Mouse (Mus musculus) monocyte, adult 5-6 weeks (primary cell): Measurements from ENCODE around the gene C2cd5. TPM values are rescaled to one million over a fixed set of nuclear protein-coding genes. Genes with fewer than 3 reads are reported as not detected.
A peak's percentile ranks its signal among the peaks of the same experiment; 100 is the strongest.

Experiments
- ATAC-seq: fragments of 153-309, 156-312 bp; replicated peaks from 2 replicates; pipeline ENCODE4 v1.8.0; 2017; ENCODE audit warnings: mild to moderate bottlenecking; ENCODE audit not compliant: low TSS enrichment, insufficient number of reproducible peaks, severe bottlenecking, poor library complexity, low FRiP score
- total RNA-seq: library from RNA; stranded (forward); fragments of 200-1000, 200-491, 200-594 nt; gene quantifications from 3 replicates; pipeline ENCODE4 v1.2.3, GENCODE M21; 2017

Gene C2cd5
- total RNA-seq, 1 experiment from 2014 or later = 31.8 TPM

DNA sequence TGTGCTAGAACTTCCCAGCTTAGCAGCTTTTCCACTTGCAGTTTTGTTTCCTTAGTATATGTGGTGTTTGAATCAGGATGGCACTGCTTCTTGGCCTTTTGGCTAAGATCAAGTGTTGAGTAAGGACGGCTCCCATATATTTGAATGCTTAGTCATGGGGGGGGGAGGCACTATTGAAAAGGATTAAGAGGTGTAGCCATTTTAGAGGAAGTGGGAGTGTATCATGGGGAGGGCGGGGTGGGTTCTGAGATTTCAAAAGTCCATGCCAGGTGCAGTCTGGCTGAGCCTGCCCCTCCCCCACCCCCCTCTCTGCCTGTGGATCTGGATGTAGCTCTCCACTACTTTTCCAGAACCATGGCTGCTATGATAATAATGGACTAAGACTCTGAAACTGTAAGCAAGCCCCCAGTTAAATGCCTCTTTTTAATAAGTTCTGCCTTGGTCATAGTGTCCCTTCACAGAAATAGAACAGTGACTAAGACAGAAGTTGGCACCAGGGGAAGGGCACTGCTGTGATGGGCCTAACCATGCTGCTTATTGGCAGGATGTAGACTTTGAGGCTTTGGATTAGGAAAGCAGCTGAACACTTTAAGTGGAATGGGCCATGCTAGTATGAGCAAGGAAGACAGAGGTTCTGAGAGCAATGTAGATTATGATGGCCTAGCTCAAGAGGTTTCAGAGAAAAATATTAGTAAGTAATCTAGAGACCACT lies 15.5 kb downstream of the C2cd5 start:
- ATAC-seq = no peak

DNA sequence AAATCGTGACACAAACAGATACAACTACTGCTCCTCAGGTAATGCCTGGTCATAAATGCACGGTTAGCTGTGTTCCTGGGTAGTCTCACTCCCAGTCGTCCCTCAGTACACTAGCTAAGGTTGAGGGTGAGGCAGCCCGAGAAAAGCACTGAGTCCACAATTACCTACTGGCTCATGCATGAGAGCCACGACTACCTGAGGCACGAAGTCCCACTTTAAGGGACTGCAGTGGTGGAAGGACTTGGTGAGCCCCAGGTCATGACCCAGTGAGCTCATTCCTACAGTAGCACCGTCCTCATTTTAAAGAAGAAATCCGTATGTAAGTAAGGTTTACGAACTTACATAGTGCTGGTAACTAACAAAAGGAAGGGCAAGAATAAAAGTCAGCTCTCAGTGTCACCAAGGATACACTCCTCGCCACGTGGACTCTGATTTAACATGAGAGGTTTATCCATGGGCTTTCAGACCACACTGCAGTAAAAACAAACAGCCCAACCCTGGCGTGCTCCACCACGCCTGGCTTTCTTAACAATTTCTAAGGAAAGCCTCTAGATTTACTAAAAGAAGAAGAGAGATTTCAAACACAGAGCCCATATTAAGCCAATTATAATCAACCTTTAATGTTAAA lies 18.3 kb downstream of the C2cd5 start:
- ATAC-seq = no peak

- ATAC-seq = no peak
These were observed 19.2 kb downstream of the C2cd5 start for GRCm38 (mm10) chr6:143080774-143081173.

DNA sequence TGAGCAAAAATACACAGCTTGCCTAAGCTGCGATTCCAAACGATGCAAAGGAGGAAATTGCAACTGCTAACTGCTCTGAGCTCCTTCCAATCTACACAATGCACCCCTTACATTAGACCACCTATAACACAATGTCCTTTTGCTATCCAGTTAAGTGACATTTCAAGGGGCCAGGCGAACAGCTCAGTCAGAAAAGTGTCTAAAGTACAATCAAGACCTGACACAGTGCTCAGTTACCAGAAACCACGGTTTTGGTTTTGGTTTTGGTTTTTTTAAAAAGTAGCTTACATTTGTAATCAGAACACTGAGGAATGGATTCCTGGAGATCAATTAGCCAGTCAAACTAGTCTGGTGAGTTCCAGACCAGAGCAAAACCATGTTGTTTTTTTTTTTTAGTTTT lies 20.8 kb downstream of the C2cd5 start:
- ATAC-seq = no peak

GRCm38 (mm10) chr6:143076461-143076860 lies 23.5 kb downstream of the C2cd5 start:
- ATAC-seq = no peak

GRCm38 (mm10) chr6:143073914-143074313 lies 26.0 kb downstream of the C2cd5 start:
- ATAC-seq = no peak

- ATAC-seq = peak; percentile 47; the same call in 1 of the 2 replicates
These were observed 26.5 kb downstream of the C2cd5 start for GRCm38 (mm10) chr6:143073476-143073875.

DNA sequence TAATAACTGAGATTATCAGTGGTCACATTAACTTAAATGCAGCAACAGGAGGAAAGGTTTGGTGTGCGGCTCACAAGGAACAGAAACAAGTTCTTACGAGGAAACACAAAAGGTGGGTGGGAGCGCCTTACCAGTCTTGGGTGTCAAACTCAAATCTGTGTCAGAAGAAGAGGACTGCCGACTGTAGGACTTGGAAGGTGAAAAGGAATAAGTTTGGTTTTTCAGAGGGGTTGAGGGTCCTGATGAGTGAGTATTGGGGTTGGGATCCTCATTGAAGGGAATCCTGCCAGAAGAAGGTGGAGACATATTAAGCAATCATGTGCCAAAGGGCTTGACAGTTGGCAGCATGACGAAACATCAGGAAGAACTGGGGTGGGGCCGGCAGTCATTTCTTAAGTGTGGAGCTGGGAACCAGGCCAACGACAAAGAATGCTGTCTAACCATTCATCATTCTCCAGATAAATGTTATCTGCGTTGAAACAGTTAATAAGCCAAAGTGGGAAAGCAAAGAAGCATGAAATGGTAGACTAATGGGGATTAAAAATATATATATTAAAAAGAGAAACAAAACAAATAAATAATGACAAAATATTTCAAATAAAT lies 27.4 kb downstream of the C2cd5 start:
- ATAC-seq = no peak

DNA sequence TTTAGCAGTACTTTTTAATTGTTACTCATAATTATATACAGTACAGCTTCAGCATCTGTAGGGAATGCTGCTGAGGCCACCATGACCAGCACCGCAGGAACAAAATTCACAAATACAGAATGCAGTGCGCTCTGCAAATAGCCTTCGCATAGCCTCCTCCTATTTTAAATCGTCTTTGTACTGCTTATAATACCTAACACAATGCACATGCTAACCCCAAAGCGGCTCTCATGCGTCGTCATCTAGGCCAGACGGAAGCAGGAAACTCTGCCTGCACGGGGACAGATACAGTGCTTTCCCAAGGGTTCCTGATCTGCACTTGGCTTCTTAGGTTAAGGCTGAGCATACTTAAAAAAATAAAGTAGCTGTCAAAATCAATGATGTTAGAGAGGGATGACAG lies 29.2 kb downstream of the C2cd5 start:
- no peak for ATAC-seq

DNA sequence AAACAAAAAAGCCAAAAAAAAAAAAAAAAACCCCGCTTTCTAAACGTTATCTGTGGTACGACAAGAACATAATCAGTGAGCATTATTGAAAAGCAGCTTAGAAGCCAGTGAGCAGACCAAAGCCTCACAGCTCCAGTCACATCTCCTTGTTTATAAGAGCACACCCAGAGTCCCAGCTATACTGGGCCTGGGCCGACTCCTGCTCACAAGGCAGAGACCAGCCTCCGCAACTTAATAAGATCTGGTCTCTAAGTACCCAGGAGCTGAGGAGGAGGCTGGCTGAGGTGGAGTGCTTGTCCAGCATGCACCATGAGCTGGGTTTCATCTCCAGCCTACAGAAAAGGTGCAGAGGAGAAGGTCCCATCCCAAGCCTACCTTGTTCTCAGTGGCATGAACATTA lies 29.9 kb downstream of the C2cd5 start:
- ATAC-seq = no peak

- no peak for ATAC-seq
These were observed 30.3 kb downstream of the C2cd5 start for GRCm38 (mm10) chr6:143069606-143070005.

- ATAC-seq = no peak
These were observed 31.6 kb downstream of the C2cd5 start for GRCm38 (mm10) chr6:143068181-143068915.

GRCm38 (mm10) chr6:143067654-143068053 lies 32.3 kb downstream of the C2cd5 start:
- ATAC-seq = no peak

DNA sequence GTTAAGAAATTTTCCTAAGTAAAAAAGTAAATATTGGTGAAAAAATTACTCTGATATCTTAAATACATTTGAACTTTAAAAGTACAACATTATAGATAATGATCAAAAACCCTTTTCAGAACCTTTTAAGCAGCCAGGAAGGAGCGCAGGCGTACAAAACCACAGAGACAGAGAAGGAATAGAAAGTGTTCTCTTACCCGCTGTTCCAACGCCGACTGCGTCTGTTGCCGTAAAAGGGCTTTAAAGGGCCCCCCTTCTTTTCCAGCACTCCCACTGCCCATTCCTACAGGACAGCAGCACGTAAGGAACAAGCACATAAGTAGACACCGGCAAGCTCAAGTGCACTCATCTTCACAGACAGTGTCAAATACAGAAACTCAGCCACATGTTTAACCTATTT lies 33.1 kb downstream of the C2cd5 start:
- ATAC-seq = no peak

GRCm38 (mm10) chr6:143064047-143064446 lies 35.9 kb downstream of the C2cd5 start:
- ATAC-seq = no peak

- no peak for ATAC-seq
These were observed 42.3 kb downstream of the C2cd5 start for GRCm38 (mm10) chr6:143057601-143058000.

GRCm38 (mm10) chr6:143051566-143051965 lies 48.4 kb downstream of the C2cd5 start:
- no peak for ATAC-seq

DNA sequence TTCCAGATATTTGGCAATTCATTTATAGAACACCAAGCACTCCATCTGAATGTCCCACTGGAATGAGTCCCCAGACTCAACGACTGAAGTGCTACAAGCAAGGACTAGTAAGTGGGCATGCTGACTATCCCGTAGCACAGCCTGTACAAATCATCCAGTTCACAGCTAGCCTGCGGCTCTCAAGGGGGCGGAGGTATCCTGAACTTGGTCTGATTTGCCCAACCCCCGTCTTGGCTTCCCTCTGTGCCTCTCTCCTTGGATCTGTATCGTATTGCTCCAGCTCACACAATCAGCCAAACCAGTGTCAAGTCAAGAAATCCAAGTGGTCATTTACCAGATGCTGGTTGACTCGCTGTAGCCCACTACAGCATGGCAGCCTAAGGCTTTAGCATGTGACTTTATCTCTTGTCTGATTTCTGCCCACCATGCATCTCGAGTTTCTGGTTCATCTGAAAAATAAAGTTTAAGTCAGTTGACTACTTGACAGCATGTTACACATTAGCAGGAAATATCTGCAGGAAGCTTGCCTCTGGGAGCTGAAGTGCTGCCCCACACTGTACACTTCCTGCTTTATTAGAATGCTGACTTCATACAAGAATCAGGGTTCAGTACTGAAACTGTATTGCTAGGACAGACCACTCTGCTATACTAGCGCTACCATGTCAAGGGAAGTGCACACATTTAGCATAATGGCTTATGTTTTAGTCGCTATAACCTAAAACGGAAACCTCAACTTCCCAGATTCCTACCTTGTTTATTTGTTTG lies 50.0 kb downstream of the C2cd5 start:
- ATAC-seq = no peak

- no peak for ATAC-seq
These were observed 50.8 kb downstream of the C2cd5 start for GRCm38 (mm10) chr6:143049117-143049516.
